Mouse (Mus musculus) ES-Bruce4 (cell line): Measurements from ENCODE around the gene Rps12.

Experiments
- EP300 ChIP-seq: IDR thresholded peaks from 2 replicates; pipeline ENCODE4 v1.6.1; 2011; ENCODE audit warnings: low read depth, low read length; ENCODE audit not compliant: insufficient read depth
- POLR2A ChIP-seq: IDR thresholded peaks from one replicate; pipeline ENCODE4 v1.8.1; 2011; ENCODE audit warnings: low read length; ENCODE audit not compliant: insufficient read depth

GRCm38 (mm10) chr10:23754166-23754565, 32.9 kb downstream of the Rps12 start:
- TF ChIP-seq EP300 (no peak), POLR2A (no peak)
